Mouse (Mus musculus): ENCODE measurements around the gene Bin2. TPM values are rescaled to one million over a fixed set of nuclear protein-coding genes. Genes with fewer than 3 reads are reported as not detected.

The Bin2 gene
- polyA plus RNA-seq, 1 experiment from 2014 or later, result 7.3 TPM

DNA sequence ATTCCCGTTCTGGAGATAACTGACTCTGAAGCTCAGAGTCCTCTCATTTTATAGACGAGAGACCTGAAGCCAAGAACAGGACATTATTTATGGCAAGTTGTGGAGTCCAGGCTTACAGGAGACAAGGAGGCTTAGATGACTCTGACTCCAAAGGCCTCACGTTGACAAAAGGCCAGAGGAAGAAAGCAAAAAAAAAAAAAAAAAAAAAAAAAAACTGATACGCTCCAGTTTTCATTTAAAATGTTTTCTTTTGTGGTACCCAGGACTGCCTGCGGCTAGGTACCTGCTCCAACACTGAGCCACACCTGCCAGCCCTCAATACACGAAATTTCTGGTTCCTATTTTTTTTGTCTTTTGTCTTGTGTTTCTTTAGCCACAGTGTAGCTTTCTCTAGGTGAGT is 1.9 kb downstream of the Bin2 start:
- WGBS, result 45% methylated on average over 6 of the region's 6 CpGs
- Histone ChIP-seq H3K27ac (no peak overlapping the region), H3K9me3 (no peaks in the 10 kb centered on the region), H3K4me2 (no peak overlapping the region), H3K36me3 (no peaks in the 10 kb centered on the region), H3K4me1 (peaks cover 21% of the 10 kb centered on the region), H3K9ac (no peak overlapping the region), H3K4me3 (no peak overlapping the region), H3K27me3 (no peaks in the 10 kb centered on the region)
- no peak for ATAC-seq (ENCODE audit: borderline replicate concordance, extremely low read depth, low FRiP score, low TSS enrichment)

DNA sequence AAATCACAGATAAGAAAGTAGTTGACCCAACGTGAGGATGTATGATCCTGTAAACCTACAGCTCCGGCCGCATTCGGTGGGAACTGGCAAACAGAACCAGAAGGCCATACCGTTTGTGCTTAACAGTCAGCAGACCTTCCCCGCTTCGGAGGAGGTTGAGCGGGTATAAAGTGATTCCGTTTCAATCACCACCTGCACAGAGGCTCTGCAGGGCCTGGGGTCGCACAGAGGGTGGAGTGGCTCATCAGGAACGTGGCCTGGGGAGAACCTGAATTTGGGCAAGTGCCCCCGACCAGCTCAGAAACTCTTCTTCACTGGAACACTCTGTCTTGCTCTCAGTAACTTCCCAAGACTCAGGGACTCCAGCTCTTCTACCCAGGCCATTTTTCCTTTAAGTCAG is 2.5 kb downstream of the Bin2 start:
- Histone ChIP-seq H3K36me3 (no peaks in the 10 kb centered on the region), H3K9ac (no peak overlapping the region), H3K4me3 (no peak overlapping the region), H3K4me2 (no peak overlapping the region; the same call in 1 of the 2 replicates), H3K27ac (no peak overlapping the region), H3K9me3 (no peaks in the 10 kb centered on the region), H3K27me3 (no peaks in the 10 kb centered on the region), H3K4me1 (peaks cover 21% of the 10 kb centered on the region)
- no peak for ATAC-seq (ENCODE audit: borderline replicate concordance, extremely low read depth, low FRiP score, low TSS enrichment)
- WGBS, result 20% methylated on average over 12 of the region's 12 CpGs

DNA sequence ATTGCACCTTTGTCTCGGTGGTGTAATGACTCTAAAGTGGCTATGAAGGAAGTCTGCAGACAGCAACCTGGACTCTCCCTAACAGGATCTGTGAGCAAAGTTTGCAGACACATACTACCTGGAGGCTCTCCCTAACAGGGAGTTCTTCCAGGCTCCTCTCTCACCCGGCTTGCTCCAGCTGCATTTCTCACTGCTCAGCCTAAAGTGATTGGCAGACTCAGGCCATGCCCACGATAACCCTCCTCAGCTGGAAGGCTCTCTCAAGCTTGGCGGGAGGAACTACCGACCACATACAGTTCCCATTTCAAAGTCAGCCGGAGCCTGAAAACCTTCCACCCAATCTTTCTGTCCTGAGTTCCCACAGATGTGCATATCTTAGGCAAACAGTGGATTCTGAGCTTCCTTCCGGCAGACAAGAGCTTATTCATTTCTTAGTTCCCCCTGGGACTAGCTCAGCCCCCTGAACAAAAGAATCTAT is 3.1 kb downstream of the Bin2 start:
- Histone ChIP-seq H3K36me3 (no peaks in the 10 kb centered on the region), H3K4me3 (no peak overlapping the region), H3K4me1 (peaks cover 21% of the 10 kb centered on the region), H3K4me2 (no peak overlapping the region; the same call in 1 of the 2 replicates), H3K27me3 (no peaks in the 10 kb centered on the region), H3K9ac (no peak overlapping the region), H3K27ac (peak overlapping the region; percentile 19; the same call in 1 of the 2 replicates), H3K9me3 (no peaks in the 10 kb centered on the region)
- no peak for ATAC-seq (ENCODE audit: borderline replicate concordance, extremely low read depth, low FRiP score, low TSS enrichment)
- 3% methylated on average over 7 of the region's 7 CpGs for WGBS

DNA sequence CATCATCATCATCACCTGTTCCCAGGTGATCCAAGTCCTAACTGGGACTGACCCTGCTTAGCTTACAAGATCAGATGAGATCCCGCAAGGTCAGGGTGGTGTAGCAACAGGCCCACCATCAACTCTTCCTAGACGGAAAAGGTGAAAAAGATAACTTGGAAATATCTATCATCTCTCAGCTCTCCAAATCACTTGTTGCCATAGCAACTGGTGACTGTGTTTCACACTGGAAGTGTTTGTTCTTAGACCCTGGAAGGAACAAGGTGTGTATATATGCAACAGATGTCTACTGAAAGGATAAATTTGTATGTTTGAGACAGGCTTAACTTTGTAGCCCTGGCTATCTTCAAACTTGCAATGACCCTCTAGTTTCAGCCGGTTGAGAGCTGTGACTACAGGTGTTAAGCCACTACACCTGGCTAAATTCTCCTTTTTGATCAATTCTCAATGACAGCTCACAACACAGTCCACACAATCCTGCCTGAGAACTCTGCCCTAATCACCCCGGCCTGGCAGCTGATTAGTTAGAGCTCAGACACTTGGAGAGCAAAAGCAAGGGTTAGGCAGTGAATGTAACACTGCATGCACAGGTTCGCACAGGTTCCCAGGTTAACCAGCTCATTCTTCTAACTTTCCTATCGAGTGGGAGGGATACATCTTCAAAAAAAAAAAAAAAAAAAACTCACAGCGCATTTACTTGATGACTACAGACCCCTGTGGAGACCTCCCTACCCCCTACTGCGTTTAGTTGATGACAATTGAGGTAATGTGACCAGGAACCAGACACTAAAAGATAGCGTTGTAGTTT is 3.7 kb downstream of the Bin2 start:
- Histone ChIP-seq H3K4me2 (no peak overlapping the region), H3K27ac (peak overlapping the region; percentile 19; the same call in 1 of the 2 replicates), H3K9ac (no peak overlapping the region), H3K4me3 (no peak overlapping the region), H3K9me3 (no peaks in the 10 kb centered on the region), H3K36me3 (no peaks in the 10 kb centered on the region), H3K4me1 (peaks cover 21% of the 10 kb centered on the region), H3K27me3 (no peaks in the 10 kb centered on the region)
- 25% methylated on average over 9 of the region's 9 CpGs for WGBS
- ATAC-seq (ENCODE audit: borderline replicate concordance, extremely low read depth, low FRiP score, low TSS enrichment), result no peak

DNA sequence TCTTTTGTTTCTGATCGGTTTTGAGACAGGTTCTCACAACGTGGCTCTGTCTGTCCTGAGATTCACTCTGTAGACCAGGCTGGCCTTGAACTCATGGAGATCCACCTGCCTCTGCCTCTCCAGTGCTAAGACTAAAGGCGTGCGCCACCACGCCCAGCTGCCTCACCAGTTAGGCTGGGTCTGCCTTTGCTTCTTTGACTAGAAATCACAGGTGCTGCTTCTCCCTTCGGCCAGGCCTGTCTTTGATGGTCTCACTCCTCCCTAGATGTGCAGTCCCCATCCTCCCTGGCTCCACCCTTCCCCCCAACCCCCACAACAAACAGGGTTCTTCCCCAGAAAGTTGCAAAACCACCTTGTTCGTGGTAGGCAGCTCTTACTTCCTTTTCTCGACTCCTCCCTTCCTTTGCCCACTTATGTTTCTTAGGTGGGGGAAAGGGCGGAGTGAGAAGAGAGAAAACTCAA is 4.5 kb downstream of the Bin2 start:
- Histone ChIP-seq H3K4me2 (no peak overlapping the region), H3K4me3 (no peak overlapping the region), H3K36me3 (no peaks in the 10 kb centered on the region), H3K9me3 (no peaks in the 10 kb centered on the region), H3K27me3 (no peaks in the 10 kb centered on the region), H3K9ac (no peak overlapping the region), H3K27ac (no peak overlapping the region), H3K4me1 (peaks cover 21% of the 10 kb centered on the region)
- 66% methylated on average over 9 of the region's 9 CpGs for WGBS
- ATAC-seq (ENCODE audit: borderline replicate concordance, extremely low read depth, low FRiP score, low TSS enrichment), result no peak

DNA sequence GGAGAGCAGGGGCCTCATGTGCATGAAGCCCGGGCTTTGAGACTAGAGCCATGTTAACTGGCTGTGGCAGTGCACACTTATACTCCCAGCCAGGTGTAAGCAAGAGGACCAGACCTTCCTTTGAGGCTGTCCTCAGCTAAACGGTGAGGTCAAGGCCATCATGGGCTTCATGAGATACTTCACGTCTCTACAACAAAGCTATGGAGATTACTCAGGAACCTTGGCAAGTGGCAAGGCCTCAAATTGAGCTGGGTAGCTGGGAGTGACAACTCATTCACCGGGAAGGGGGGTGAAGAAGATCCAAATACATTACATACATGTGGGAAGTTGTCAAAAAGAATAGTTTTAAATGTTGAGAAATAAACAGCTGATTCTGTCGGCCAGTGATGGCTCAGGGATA is 8.5 kb downstream of the Bin2 start:
- H3K4me2 ChIP-seq, result no peak overlapping the region
- 86% methylated on average over 5 of the region's 5 CpGs for WGBS
- no peak overlapping the region for H3K27ac ChIP-seq
- H3K27me3 ChIP-seq, result no peaks in the 10 kb centered on the region
- H3K4me1 ChIP-seq, result peaks cover 10% of the 10 kb centered on the region; the same call in 1 of the 2 replicates
- no peaks in the 10 kb centered on the region for H3K36me3 ChIP-seq
- H3K4me3 ChIP-seq, result no peak overlapping the region
- H3K9me3 ChIP-seq, result no peaks in the 10 kb centered on the region
- H3K9ac ChIP-seq, result no peak overlapping the region
- ATAC-seq (ENCODE audit: borderline replicate concordance, extremely low read depth, low FRiP score, low TSS enrichment), result no peak

DNA sequence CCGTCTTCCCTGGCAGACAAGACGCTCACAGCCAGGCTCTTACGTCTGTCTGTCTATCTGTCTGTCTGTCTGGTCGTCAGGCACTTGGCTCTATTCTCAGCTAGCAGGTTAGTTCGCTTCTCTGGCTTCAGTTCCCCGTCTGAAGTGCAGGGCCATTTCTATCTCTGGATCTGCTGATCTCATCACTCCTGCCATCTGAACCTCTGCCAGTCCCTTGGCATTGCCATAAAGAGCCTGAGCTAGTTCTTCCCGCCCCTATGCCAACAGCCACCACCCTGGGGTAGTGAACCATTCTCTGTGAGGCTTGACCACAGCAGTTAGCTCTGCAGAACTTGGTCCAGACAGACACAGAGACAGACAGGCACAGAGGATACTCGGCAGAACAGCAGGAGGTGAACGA is 9.0 kb downstream of the Bin2 start:
- Histone ChIP-seq H3K4me1 (peaks cover 5% of the 10 kb centered on the region; the same call in 1 of the 2 replicates), H3K36me3 (no peaks in the 10 kb centered on the region), H3K4me2 (no peak overlapping the region), H3K4me3 (no peak overlapping the region), H3K27me3 (no peaks in the 10 kb centered on the region), H3K9me3 (no peaks in the 10 kb centered on the region), H3K27ac (no peak overlapping the region), H3K9ac (no peak overlapping the region)
- WGBS, result 76% methylated on average over 9 of the region's 9 CpGs
- ATAC-seq (ENCODE audit: borderline replicate concordance, extremely low read depth, low FRiP score, low TSS enrichment), result no peak

DNA sequence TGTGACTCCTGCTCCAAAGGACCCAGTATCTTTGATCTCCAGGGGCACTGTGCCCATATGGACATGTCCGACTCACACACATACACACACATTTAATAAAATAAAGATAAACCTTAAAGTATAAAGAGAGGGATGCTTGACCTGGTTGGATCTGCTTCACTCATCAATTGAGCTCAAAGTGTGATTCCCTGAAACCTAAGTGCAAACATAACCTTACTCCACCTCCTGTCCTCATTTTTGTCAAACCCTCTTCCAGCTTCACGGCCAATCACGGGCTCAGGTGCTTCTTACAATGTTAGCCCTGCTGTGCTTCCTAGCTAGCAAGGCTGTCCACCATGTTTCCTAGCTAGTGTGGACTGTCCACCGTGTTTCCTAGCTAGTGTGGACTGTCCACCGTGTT is 14.2 kb downstream of the Bin2 start:
- Histone ChIP-seq H3K4me2 (no peak overlapping the region), H3K9me3 (no peaks in the 10 kb centered on the region), H3K9ac (no peak overlapping the region), H3K4me1 (no peaks in the 10 kb centered on the region), H3K27ac (no peak overlapping the region), H3K36me3 (no peaks in the 10 kb centered on the region), H3K27me3 (no peaks in the 10 kb centered on the region), H3K4me3 (no peak overlapping the region)
- no peak for ATAC-seq (ENCODE audit: borderline replicate concordance, extremely low read depth, low FRiP score, low TSS enrichment)
- 77% methylated on average over 5 of the region's 5 CpGs for WGBS

DNA sequence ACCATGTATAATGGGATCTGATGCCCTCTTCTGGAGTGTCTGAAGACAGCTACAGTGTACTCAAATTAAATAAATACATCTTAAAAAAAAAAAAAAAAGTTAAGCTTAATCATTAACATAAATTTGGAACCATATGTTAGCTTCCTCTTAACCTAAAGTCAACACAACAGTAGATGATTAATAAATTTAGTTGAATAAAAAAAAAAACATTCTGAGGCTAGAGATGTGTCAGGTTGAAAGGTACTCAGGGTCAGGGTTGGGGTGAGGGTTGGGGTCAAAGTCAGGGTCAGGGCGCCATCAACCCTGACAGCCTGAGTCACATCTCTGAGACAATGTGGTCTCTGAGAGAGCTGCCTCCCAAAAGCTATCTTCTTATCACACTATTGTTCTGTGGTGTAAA is 15.1 kb downstream of the Bin2 start:
- no peaks in the 10 kb centered on the region for H3K9me3 ChIP-seq
- ATAC-seq (ENCODE audit: borderline replicate concordance, extremely low read depth, low FRiP score, low TSS enrichment), result no peak
- no peak overlapping the region for H3K9ac ChIP-seq
- H3K4me3 ChIP-seq, result no peak overlapping the region
- H3K27ac ChIP-seq, result no peak overlapping the region
- WGBS, result 75% methylated on average over 1 of the region's 1 CpGs
- no peaks in the 10 kb centered on the region for H3K27me3 ChIP-seq
- H3K4me1 ChIP-seq, result no peaks in the 10 kb centered on the region
- no peaks in the 10 kb centered on the region for H3K36me3 ChIP-seq
- H3K4me2 ChIP-seq, result no peak overlapping the region

DNA sequence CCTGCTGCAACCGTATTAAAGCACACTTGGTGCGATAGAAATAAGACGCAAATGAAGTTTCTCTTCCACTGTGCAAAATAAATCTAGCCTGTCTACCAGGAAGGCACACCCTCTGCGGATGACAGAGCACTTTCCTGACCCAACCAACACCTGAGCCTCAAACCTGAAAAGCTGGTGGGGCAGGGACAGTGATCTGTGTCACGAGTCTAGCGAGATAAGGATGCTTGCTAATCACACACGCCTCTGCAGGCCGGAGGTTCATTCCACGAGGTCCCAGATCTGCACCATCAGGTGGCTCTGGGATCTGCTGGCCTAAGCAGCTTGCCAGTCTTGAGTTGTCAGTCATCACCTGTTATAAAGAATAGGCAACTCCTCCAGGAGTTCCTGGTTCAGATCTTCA is 17.7 kb downstream of the Bin2 start:
- Histone ChIP-seq H3K4me2 (no peak overlapping the region), H3K4me3 (no peak overlapping the region), H3K36me3 (no peaks in the 10 kb centered on the region), H3K27ac (no peak overlapping the region), H3K9ac (no peak overlapping the region), H3K9me3 (no peaks in the 10 kb centered on the region), H3K27me3 (no peaks in the 10 kb centered on the region), H3K4me1 (no peaks in the 10 kb centered on the region)
- no peak for ATAC-seq (ENCODE audit: borderline replicate concordance, extremely low read depth, low FRiP score, low TSS enrichment)
- WGBS, result 50% methylated on average over 9 of the region's 9 CpGs

DNA sequence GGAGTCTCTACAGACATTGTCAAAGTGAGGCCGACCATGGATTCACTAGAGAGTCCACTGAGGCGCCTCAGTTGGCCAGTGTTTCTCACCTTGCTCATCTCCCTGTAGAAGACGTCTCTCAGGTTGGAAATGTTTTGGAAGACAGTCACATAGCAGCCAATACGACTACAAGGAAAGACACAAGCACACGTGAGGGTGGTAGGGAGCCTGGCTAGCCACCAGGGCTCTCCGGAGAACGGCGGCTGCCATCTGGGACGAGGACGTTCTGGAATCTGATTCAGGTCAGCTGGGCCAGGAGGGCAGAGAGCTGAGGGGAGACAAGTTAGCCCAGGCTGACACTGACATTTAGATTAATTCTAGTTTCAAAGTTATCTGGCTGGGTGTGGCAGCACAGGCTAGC is 19.2 kb downstream of the Bin2 start:
- Histone ChIP-seq H3K27ac (no peak overlapping the region), H3K9ac (no peak overlapping the region), H3K27me3 (no peaks in the 10 kb centered on the region), H3K36me3 (no peaks in the 10 kb centered on the region), H3K9me3 (no peaks in the 10 kb centered on the region), H3K4me2 (no peak overlapping the region), H3K4me3 (no peak overlapping the region), H3K4me1 (no peaks in the 10 kb centered on the region)
- no peak for ATAC-seq (ENCODE audit: borderline replicate concordance, extremely low read depth, low FRiP score, low TSS enrichment)
- 76% methylated on average over 10 of the region's 10 CpGs for whole genome bisulfite sequencing

DNA sequence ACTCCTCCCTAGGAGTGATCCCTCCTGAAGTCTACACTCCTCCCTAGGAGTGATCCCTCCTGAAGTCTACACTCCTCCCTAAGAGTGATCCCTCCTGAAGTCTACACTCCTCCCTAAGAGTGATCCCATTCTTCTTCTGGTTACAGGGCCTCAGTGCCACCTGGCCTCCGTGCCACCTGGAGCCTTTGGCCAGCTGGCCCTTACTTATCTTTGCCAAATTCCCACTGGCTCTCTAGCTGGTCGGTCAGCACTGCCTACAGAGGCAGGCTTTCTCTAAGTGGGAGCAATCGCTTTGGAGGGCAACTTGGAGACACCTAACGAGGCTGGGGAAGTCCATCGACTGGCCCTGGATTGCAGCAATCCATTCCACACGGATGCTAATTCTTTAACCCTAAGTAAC is 23.2 kb downstream of the Bin2 start:
- no peaks in the 10 kb centered on the region for H3K4me1 ChIP-seq
- ATAC-seq (ENCODE audit: borderline replicate concordance, extremely low read depth, low FRiP score, low TSS enrichment), result no peak
- 72% methylated on average over 6 of the region's 6 CpGs for WGBS
- no peaks in the 10 kb centered on the region for H3K36me3 ChIP-seq
- H3K27me3 ChIP-seq, result 0 out of 2 replicates have a peak, but pooled peaks cover 3% of the 10 kb centered on the region
- no peak overlapping the region for H3K4me3 ChIP-seq
- no peak overlapping the region for H3K9ac ChIP-seq
- H3K4me2 ChIP-seq, result no peak overlapping the region
- H3K9me3 ChIP-seq, result no peaks in the 10 kb centered on the region
- no peak overlapping the region for H3K27ac ChIP-seq
